Mouse (Mus musculus) urinary bladder, adult 2 months (tissue): ENCODE results near the gene Gp9. TPM values are rescaled to one million over a fixed set of nuclear protein-coding genes. Genes with fewer than 3 reads are reported as not detected.

ENCODE experiments used
- DNase-seq: peaks from one replicate; pipeline ENCODE4 v3.0.0; 2022; ENCODE audit warnings: low spot score
- polyA plus RNA-seq: library from polyadenylated mRNA; depleted of rRNA; stranded (reverse); fragments of >200 nt; gene quantifications from 2 replicates; pipeline ENCODE4 v1.2.3, GENCODE M21; 2012; rRNA removed

The Gp9 gene
- polyA plus RNA-seq, 1 experiment: 0.19 TPM

GRCm38 (mm10) chr6:87809651-87810161 is 31.8 kb downstream of the Gp9 start:
- DNase-seq: no peak

GRCm38 (mm10) chr6:87810311-87810710 is 32.4 kb downstream of the Gp9 start:
- DNase-seq: no peak

GRCm38 (mm10) chr6:87810713-87811669 is 33.1 kb downstream of the Gp9 start:
- DNase-seq: peak; percentile 49

- DNase-seq: peak; percentile 95
Observed at GRCm38 (mm10) chr6:87811675-87812338, 33.9 kb downstream of the Gp9 start, which contains the start of gene Rab43. Gene Rab43, minus strand, starts transcription at chr6:87812164.

GRCm38 (mm10) chr6:87812656-87813055 is 34.8 kb downstream of the Gp9 start:
- DNase-seq: no peak

GRCm38 (mm10) chr6:87814486-87814885 is 36.6 kb downstream of the Gp9 start:
- DNase-seq: no peak

- DNase-seq: no peak
Observed at GRCm38 (mm10) chr6:87820366-87820765, 42.5 kb downstream of the Gp9 start.

Other genes starting within 250 kb of the Gp9 start
- gene Arhgap25, start 244.8 kb upstream of the Gp9 start, polyA plus RNA-seq: 2.3 and 2.7 TPM in 2 replicates
- 0.72 and 1.2 TPM in 2 replicates for gene Prokr1, start 187.3 kb upstream of the Gp9 start, polyA plus RNA-seq
- gene Aplf, start 105.9 kb upstream of the Gp9 start, polyA plus RNA-seq: 7.5 and 8.1 TPM in 2 replicates
- 3.9 and 6.0 TPM in 2 replicates for gene Efcc1, start 47.2 kb upstream of the Gp9 start, polyA plus RNA-seq
- 16.3 and 19.2 TPM in 2 replicates for gene Rab43, start 34.1 kb downstream of the Gp9 start, polyA plus RNA-seq
- 4.8 and 5.9 TPM in 2 replicates for gene Gm45140, start 57.7 kb downstream of the Gp9 start, polyA plus RNA-seq
- gene Isy1, start 60.7 kb downstream of the Gp9 start, polyA plus RNA-seq: 28.8 and 29.1 TPM in 2 replicates
- gene Cnbp, start 73.0 kb downstream of the Gp9 start, polyA plus RNA-seq: 351 and 355 TPM in 2 replicates
- 35.5 and 65.3 TPM in 2 replicates for gene Copg1, start 109.7 kb downstream of the Gp9 start, polyA plus RNA-seq
- 24.3 and 26.1 TPM in 2 replicates for gene Hmces, start 135.9 kb downstream of the Gp9 start, polyA plus RNA-seq
- gene H1fx, start 203.6 kb downstream of the Gp9 start, polyA plus RNA-seq: 6.0 and 8.8 TPM in 2 replicates